Mouse (Mus musculus) layer of hippocampus, adult 18-20 months (tissue): ENCODE data around the gene Sod2. TPM values are rescaled to one million over a fixed set of nuclear protein-coding genes. Genes with fewer than 3 reads are reported as not detected.
"Not testable (repeated sequence)": the region's sequence is repeated elsewhere in the genome, so short reads cannot be mapped to it uniquely, and the experiment has no call there.

Experiments
- DNase-seq, 2 experiments: peaks; one replicate each; pipeline ENCODE4 v3.0.0; 2022; ENCODE audit warnings: low spot score in 2 of 2
- long read RNA-seq: library from polyadenylated mRNA; stranded (forward); transcript quantifications from one replicate; pipeline ENCODE4 v2.0.0, GENCODE M21; 2021
- total RNA-seq, 2 experiments: library from RNA; stranded (reverse); gene quantifications; 2 replicates each; pipeline ENCODE4 v1.2.3; 2021

Sod2 gene
- 100 to 1,000 TPM; 270 to 271 TPM for total RNA-seq
- long read RNA-seq, full-length matches to known transcripts = 117 of 156 reads
- long read RNA-seq, partial matches to known transcripts = 12 of 156 reads
- long read RNA-seq, other reads (novel, unspliced or antisense) = 27 of 156 reads

GRCm38 (mm10) chr17:13006546-13006945 is at the start of gene Sod2:
Gene Sod2, plus strand, starts transcription at chr17:13006846.
- DNase-seq = not testable (repeated sequence)

GRCm38 (mm10) chr17:12959377-12959776 is 47.3 kb upstream of the Sod2 start:
- not testable (repeated sequence) for DNase-seq

- peak; percentile 91 to 96 for DNase-seq
Measured at GRCm38 (mm10) chr17:12960331-12960873, 46.2 kb upstream of the Sod2 start, which contains the start of gene Acat2. Gene Acat2, minus strand, starts transcription at chr17:12960747.

GRCm38 (mm10) chr17:12963476-12963875 is 43.2 kb upstream of the Sod2 start:
- no peak for DNase-seq

- no peak for DNase-seq
Measured at GRCm38 (mm10) chr17:12967173-12967572, 39.5 kb upstream of the Sod2 start.

GRCm38 (mm10) chr17:12973851-12974250 is 32.8 kb upstream of the Sod2 start:
- DNase-seq = no peak

GRCm38 (mm10) chr17:12978546-12978945 is 28.1 kb upstream of the Sod2 start:
- no peak for DNase-seq

- DNase-seq = no peak
Measured at GRCm38 (mm10) chr17:12983988-12984387, 22.7 kb upstream of the Sod2 start.

- DNase-seq = not testable (repeated sequence)
Measured at GRCm38 (mm10) chr17:12988096-12988495, 18.6 kb upstream of the Sod2 start.

- no peak for DNase-seq
Measured at GRCm38 (mm10) chr17:12990567-12991145, 16.0 kb upstream of the Sod2 start.

GRCm38 (mm10) chr17:12991194-12991634 is 15.4 kb upstream of the Sod2 start:
- DNase-seq = no peak

- peak; percentile 80 to 91 for DNase-seq
Measured at GRCm38 (mm10) chr17:12991635-12992358, 14.8 kb upstream of the Sod2 start.

GRCm38 (mm10) chr17:12992470-12992991 is 14.1 kb upstream of the Sod2 start:
- DNase-seq = peak; percentile 93 to 95

- DNase-seq = no peak
Measured at GRCm38 (mm10) chr17:12994069-12994468, 12.6 kb upstream of the Sod2 start, which contains the start of gene Wtap. Gene Wtap, minus strand, starts transcription at chr17:12994169.

- DNase-seq = peak in 1 of 2 experiments; percentile 79
Measured at GRCm38 (mm10) chr17:12996345-12996744, 10.3 kb upstream of the Sod2 start.

GRCm38 (mm10) chr17:12997890-12998289 is 8.8 kb upstream of the Sod2 start:
- DNase-seq = no peak

GRCm38 (mm10) chr17:12999069-12999468 is 7.6 kb upstream of the Sod2 start:
- DNase-seq = no peak

- not testable (repeated sequence) for DNase-seq
Measured at GRCm38 (mm10) chr17:13002243-13002642, 4.4 kb upstream of the Sod2 start.

- not testable (repeated sequence) for DNase-seq
Measured at GRCm38 (mm10) chr17:13004436-13004835, 2.2 kb upstream of the Sod2 start.

GRCm38 (mm10) chr17:13006984-13007383 is 338 bp downstream of the Sod2 start:
- no peak for DNase-seq

- peak; percentile 98 to 99 for DNase-seq
Measured at GRCm38 (mm10) chr17:13007730-13008425, 1.2 kb downstream of the Sod2 start.
